Mouse (Mus musculus) liver, embryonic 14.5 days (tissue): ENCODE results near the gene Patz1. TPM values are rescaled to one million over a fixed set of nuclear protein-coding genes. Genes with fewer than 3 reads are reported as not detected.
A peak's percentile ranks its signal among the peaks of the same experiment; 100 is the strongest.

Experiments
- ATAC-seq: fragments of 200-750 bp; cut with Nextera tagmentation; 2 replicates; pipeline ENCODE4 v1.8.0; 2017; ENCODE audit warnings: moderate number of reproducible peaks, mild to moderate bottlenecking, moderate library complexity; ENCODE audit not compliant: insufficient read depth
- DNase-seq, 3 experiments: peaks; one replicate each; pipeline ENCODE4 v3.0.0-alpha.2; 2012 to 2013; ENCODE audit warnings: low read depth in 3 of 3, low spot score in 3 of 3
- H3K27ac ChIP-seq: fragments of 300-500 bp; sonication (generic); 2 replicates; pipeline ENCODE4 v1.5.1; 2014; ENCODE audit warnings: moderate library complexity, mild to moderate bottlenecking, control low read depth, inconsistent platforms
- H3K27me3 ChIP-seq: fragments of 300-500 bp; sonication (generic); 2 replicates; pipeline ENCODE4 v1.6.1; 2014; ENCODE audit warnings: mild to moderate bottlenecking, low read length, moderate library complexity; ENCODE audit not compliant: control insufficient read depth, insufficient read depth
- H3K36me3 ChIP-seq: fragments of 300-500 bp; sonication (generic); replicated peaks from 2 replicates; pipeline ENCODE4 v1.6.1; 2014; ENCODE audit warnings: low read depth; ENCODE audit not compliant: control insufficient read depth, insufficient read depth
- H3K4me1 ChIP-seq, 2 experiments: fragments of 200-500 bp in 1 of 2; fragments of 300-500 bp in 1 of 2; sonication (generic) in 1 of 2; replicated peaks; 2 replicates each; pipeline ENCODE4 v1.6.1; 2012 to 2014; ENCODE audit warnings: antibody characterized with exemption in 1 of 2, inconsistent platforms in 1 of 2, low read length in 1 of 2; ENCODE audit not compliant: control insufficient read depth in 2 of 2, insufficient read depth in 2 of 2
- H3K4me2 ChIP-seq: fragments of 300-500 bp; sonication (generic); 2 replicates; pipeline ENCODE4 v1.6.1; 2014; ENCODE audit warnings: low read depth, mild to moderate bottlenecking, control low read depth, moderate library complexity
- H3K4me3 ChIP-seq, 2 experiments: fragments of 200-500 bp in 1 of 2; fragments of 300-500 bp in 1 of 2; sonication (generic) in 1 of 2; 2 replicates each; pipeline ENCODE4 v1.5.1; 2012 to 2014; ENCODE audit warnings: low read depth in 2 of 2, low read length in 2 of 2, mild to moderate bottlenecking in 2 of 2, control low read depth in 1 of 2, inconsistent platforms in 1 of 2, moderate library complexity in 1 of 2; ENCODE audit not compliant: insufficient read depth in 1 of 2
- H3K9ac ChIP-seq: fragments of 300-500 bp; sonication (generic); replicated peaks from 2 replicates; pipeline ENCODE4 v1.6.1; 2014; ENCODE audit warnings: mild to moderate bottlenecking, control low read depth, moderate library complexity
- H3K9me3 ChIP-seq: fragments of 300-500 bp; sonication (generic); 2 replicates; pipeline ENCODE4 v1.6.1; 2016; ENCODE audit warnings: low read length, mixed read lengths; ENCODE audit not compliant: control insufficient read depth
- CTCF ChIP-seq: IDR thresholded peaks from 2 replicates; pipeline ENCODE4 v1.5.1; 2016; ENCODE audit warnings: antibody characterized with exemption, low read depth, control low read depth
- EP300 ChIP-seq: IDR thresholded peaks from 2 replicates; pipeline ENCODE4 v1.6.1; 2016; ENCODE audit warnings: antibody characterized with exemption, low read depth
- WGBS: fragments of 180-500 bp; shearing (Covaris S2); extraction: QIAGEN DNeasy Blood & Tissue Kit; methylation state at CpG from one replicate; pipeline ENCODE4 v1.1.7; 2014; ENCODE audit not compliant: insufficient replicate concordance; 5-methylcytosine and 5-hydroxymethylcytosine counted together
- polyA plus RNA-seq, 2 experiments: library from polyadenylated mRNA; depleted of rRNA in 1 of 2; stranded (reverse) in 1 of 2; unstranded in 1 of 2; fragments of >200 nt; fragmentation: Nextera tagmentation in 1 of 2; extraction: Ambion mirVana in 1 of 2; gene quantifications; 2 replicates each; pipeline versions ENCODE4 v1.2.1 to v1.2.3; 2012 to 2014

The Patz1 gene
- polyA plus RNA-seq (2012; rRNA removed), result 15.2 and 16.2 TPM in 2 replicates
- polyA plus RNA-seq (2014; fragmentation: Nextera tagmentation; extraction: Ambion mirVana), result 11.6 and 12.7 TPM in 2 replicates

DNA sequence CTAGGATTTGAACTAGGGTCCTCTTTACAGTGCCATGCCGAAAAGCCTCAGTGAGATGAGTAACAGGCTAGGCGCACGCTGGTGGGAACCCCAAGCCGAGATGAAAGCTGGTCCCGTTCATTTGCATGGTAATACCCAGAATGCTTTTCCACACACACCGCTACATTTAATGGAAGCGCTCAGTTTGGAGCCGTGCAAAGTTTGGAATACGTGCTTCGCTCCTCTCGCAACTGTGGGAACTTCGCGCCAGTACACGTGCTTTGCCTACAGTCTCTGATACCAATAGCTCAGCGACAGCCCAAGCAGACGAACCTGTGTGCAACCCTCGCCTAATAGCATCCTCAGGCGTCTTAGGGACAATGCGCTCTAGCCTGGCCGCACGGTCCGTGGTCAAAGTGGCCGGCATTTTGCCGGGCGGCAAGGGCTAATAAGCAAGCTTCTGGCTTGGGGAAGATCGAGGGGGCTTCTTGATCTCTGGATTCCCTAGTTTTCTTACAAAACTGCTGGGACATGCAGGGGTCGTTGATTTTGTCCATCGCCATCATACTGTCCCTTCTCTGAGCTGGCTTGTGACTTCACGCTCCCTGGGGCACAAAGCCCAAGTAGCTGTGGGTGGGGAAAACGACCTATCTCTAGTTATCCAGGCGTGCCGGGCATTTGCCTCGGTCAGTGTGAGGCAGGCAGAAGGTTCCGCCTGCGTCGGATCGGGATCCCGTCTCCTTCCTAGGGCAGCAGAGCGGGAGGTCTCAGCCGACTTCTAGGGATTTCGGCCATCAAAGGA, at the start of gene Patz1:
TSS of gene Patz1 (plus strand) at position 354 of the 781 bp plus-strand sequence.
- DNase-seq (peak in 1 of 3 experiments; percentile 45), ATAC-seq (peak; percentile 44)
- Histone ChIP-seq H3K4me2 (peak within 1 kb of the TSS; percentile 99), H3K27me3 (no peaks in the 10 kb centered on the region), H3K36me3 (peaks cover 5% of the 10 kb centered on the region; the same call in 1 of the 2 replicates), H3K9me3 (no peaks in the 10 kb centered on the region), H3K4me1 (peaks cover 3 to 30% of the 10 kb centered on the region in 2 experiments), H3K27ac (peak within 1 kb of the TSS; percentile 40), H3K9ac (peak within 1 kb of the TSS; percentile 73), H3K4me3 (peak within 1 kb of the TSS; percentile 80 to 87)
- WGBS, result under 1% methylated on average over 41 of the region's 41 CpGs
- TF ChIP-seq EP300 (no peak), CTCF (no peak)

- no peak for TF ChIP-seq EP300
- TF ChIP-seq CTCF, result no peak
- H3K36me3 ChIP-seq, result peaks cover 83% of the 10 kb centered on the region
- no peak for ATAC-seq
- no peak overlapping the region for H3K27ac ChIP-seq
- no peaks in the 10 kb centered on the region for H3K9me3 ChIP-seq
- 79% methylated on average over 7 of the region's 7 CpGs for WGBS
- no peaks in the 10 kb centered on the region for H3K27me3 ChIP-seq
- no peak for DNase-seq
- no peak overlapping the region for H3K9ac ChIP-seq
- no peak overlapping the region for H3K4me3 ChIP-seq
- H3K4me2 ChIP-seq, result no peak overlapping the region
- no peaks in the 10 kb centered on the region for H3K4me1 ChIP-seq
These were observed 46.3 kb upstream of the Patz1 start for GRCm38 (mm10) chr11:3242395-3242794.

DNA sequence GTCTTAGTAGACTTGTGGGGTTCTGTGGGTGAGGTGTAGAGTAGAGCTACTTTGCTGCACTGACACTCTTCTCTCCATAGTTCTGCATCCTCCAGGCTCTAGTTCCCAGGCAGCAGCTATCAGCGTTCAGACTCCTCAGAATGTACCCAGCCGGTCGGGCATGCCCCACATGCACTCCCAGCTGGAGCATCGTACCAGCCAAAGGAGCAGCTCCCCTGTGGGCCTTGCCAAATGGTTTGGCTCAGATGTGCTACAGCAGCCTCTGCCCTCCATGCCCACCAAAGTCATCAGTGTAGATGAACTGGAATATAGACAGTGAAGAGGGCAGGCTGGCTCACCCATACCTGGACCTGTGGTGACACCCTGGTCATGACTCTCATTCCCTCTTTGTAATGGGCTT, 44.9 kb upstream of the Patz1 start:
- Histone ChIP-seq H3K4me2 (no peak overlapping the region), H3K36me3 (peaks cover 90% of the 10 kb centered on the region), H3K4me3 (no peak overlapping the region), H3K9ac (no peak overlapping the region), H3K27me3 (no peaks in the 10 kb centered on the region), H3K9me3 (no peaks in the 10 kb centered on the region), H3K27ac (no peak overlapping the region), H3K4me1 (no peaks in the 10 kb centered on the region)
- no peak for DNase-seq
- 0 out of 2 replicates have a peak, but pooled peaks have one; percentile 14 for ATAC-seq
- TF ChIP-seq EP300 (no peak), CTCF (no peak)
- WGBS, result 84% methylated on average over 4 of the region's 4 CpGs

DNA sequence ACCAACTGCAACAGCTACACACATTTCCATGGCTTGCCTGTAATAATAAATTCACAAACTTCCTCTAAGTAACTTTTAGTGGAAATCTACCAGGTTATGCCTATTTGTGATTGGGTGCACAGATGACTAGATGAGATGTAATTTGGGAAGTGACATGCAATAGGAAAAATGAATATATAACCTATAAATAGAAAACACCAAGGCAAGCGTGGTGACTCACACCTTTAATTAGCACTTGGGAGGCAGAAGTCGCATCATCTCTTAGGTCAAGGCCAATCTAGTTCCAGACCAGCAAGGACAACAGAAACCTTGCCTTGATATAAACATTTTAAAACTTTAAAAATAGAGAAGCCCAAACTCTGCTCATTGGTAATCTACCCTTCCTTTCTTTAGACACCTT, 41.3 kb upstream of the Patz1 start:
- H3K4me2 ChIP-seq, result no peak overlapping the region
- no peak overlapping the region for H3K27ac ChIP-seq
- TF ChIP-seq CTCF (no peak), EP300 (no peak)
- H3K9ac ChIP-seq, result no peak overlapping the region
- H3K4me3 ChIP-seq, result no peak overlapping the region
- H3K9me3 ChIP-seq, result no peaks in the 10 kb centered on the region
- ATAC-seq (no peak), DNase-seq (no peak)
- no peaks in the 10 kb centered on the region for H3K4me1 ChIP-seq
- 86% methylated on average over 2 of the region's 2 CpGs for WGBS
- H3K27me3 ChIP-seq, result no peaks in the 10 kb centered on the region
- peaks cover 90% of the 10 kb centered on the region for H3K36me3 ChIP-seq

- DNase-seq (no peak), ATAC-seq (peak; percentile 66)
- H3K27ac ChIP-seq, result no peak overlapping the region
- peaks cover 0 to 2% of the 10 kb centered on the region in 2 experiments; a peak in 1 of 4 replicates for H3K4me1 ChIP-seq
- peaks cover 63% of the 10 kb centered on the region for H3K36me3 ChIP-seq
- H3K4me2 ChIP-seq, result no peak overlapping the region
- TF ChIP-seq CTCF (no peak), EP300 (0 out of 2 replicates have a peak, but pooled peaks have one; percentile 6)
- H3K27me3 ChIP-seq, result no peaks in the 10 kb centered on the region
- 64% methylated on average over 1 of the region's 1 CpGs for WGBS
- H3K4me3 ChIP-seq, result no peak overlapping the region
- no peaks in the 10 kb centered on the region for H3K9me3 ChIP-seq
- no peak overlapping the region for H3K9ac ChIP-seq
These were observed 29.1 kb upstream of the Patz1 start for GRCm38 (mm10) chr11:3259537-3259936.
